Mouse (Mus musculus): Measurements from ENCODE around the gene Pycard.

GRCm38 (mm10) chr7:128004487-128005362, 11.1 kb upstream of the Pycard start:
- TF ChIP-seq MAFK (IDR thresholded peaks at IDR 0.05; ENCODE audit: insufficient replicate concordance, low read length) (no peak), TBP (conservative IDR thresholded peaks at IDR 0.05; ENCODE audit: low read depth, low read length) (no peak), E2F4 (IDR thresholded peaks at IDR 0.05; ENCODE audit: insufficient replicate concordance, low read depth, low read length) (no peak), CTCF (conservative IDR thresholded peaks at IDR 0.05 in 1 of 2, IDR thresholded peaks at IDR 0.05 in 1 of 2; ENCODE audit: low read depth in 2 of 2, low read length in 2 of 2) (no peak), POLR2AphosphoS2 (IDR thresholded peaks at IDR 0.05; ENCODE audit: low read depth, low read length) (no peak), BHLHE40 (IDR thresholded peaks at IDR 0.05; ENCODE audit: low read depth, low read length) (no peak), SIN3A (IDR thresholded peaks at IDR 0.05; ENCODE audit: low read length) (no peak), CHD1 (IDR thresholded peaks at IDR 0.05; ENCODE audit: low read depth, low read length) (no peak), USF1 (IDR thresholded peaks at IDR 0.05; ENCODE audit: low read depth, low read length) (no peak), EP300 (IDR thresholded peaks at IDR 0.05; ENCODE audit: low read length) (no peak), ZNF384 (IDR thresholded peaks at IDR 0.05; ENCODE audit: low read depth, low read length) (no peak), MAX (IDR thresholded peaks at IDR 0.05; ENCODE audit: low read length) (no peak), MYC (IDR thresholded peaks at IDR 0.05; ENCODE audit: low read depth, low read length) (no peak)

Measured in CH12.LX (cell line).